Mouse (Mus musculus): ENCODE measurements around the gene Fam19a1.

DNA sequence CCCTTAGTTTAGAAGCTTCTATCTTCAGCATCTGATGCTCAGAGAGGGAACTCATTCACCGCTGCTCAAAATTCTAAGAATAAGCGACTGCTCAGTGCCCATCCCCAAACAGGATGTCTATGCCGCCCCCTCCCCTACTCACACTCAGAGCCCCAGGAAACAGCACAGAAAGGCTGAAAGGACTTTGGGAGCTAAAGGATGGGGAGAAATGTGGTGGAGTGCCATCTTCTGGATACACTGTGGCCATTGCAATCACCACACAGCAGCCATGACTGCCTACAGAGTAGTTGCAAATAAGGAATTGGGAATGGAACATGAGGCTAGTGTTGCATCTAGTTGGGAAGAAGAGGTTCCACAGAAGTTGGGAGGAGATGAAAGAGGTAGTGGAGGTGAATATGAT lies 319.4 kb downstream of the Fam19a1 start:
- TF ChIP-seq CTCF (IDR thresholded peaks at IDR 0.05; ENCODE audit: low read depth, low read length) (no peak), POLR2A (IDR thresholded peaks at IDR 0.05; ENCODE audit: borderline replicate concordance, low read depth, low read length) (no peak)

Measured in bone marrow macrophage, adult 2 months (primary cell).